Mouse (Mus musculus) limb, embryonic 12.5 days (tissue): ENCODE data around the gene Sf3b3. TPM values are rescaled to one million over a fixed set of nuclear protein-coding genes. Genes with fewer than 3 reads are reported as not detected.
A peak's percentile ranks its signal among the peaks of the same experiment; 100 is the strongest.

ENCODE experiments used
- ATAC-seq: fragments of 200-750 bp; cut with Nextera tagmentation; 2 replicates; pipeline ENCODE4 v1.8.0; 2017; ENCODE audit warnings: low read depth, moderate TSS enrichment; ENCODE audit not compliant: insufficient number of reproducible peaks, insufficient read depth, low FRiP score, low TSS enrichment
- H3K27ac ChIP-seq: fragments of 300-500 bp; sonication (generic); 2 replicates; pipeline ENCODE4 v1.5.1; 2016; ENCODE audit warnings: mild to moderate bottlenecking, moderate library complexity
- H3K27me3 ChIP-seq: fragments of 300-500 bp; sonication (generic); 2 replicates; pipeline ENCODE4 v1.6.1; 2016; ENCODE audit warnings: mild to moderate bottlenecking, moderate library complexity
- H3K36me3 ChIP-seq: fragments of 300-500 bp; sonication (generic); 2 replicates; pipeline ENCODE4 v1.6.1; 2016; ENCODE audit warnings: mild to moderate bottlenecking, moderate library complexity
- H3K4me1 ChIP-seq: fragments of 300-500 bp; sonication (generic); replicated peaks from 2 replicates; pipeline ENCODE4 v1.6.1; 2016
- H3K4me2 ChIP-seq: fragments of 300-500 bp; sonication (generic); 2 replicates; pipeline ENCODE4 v1.6.1; 2016; ENCODE audit warnings: mild to moderate bottlenecking, moderate library complexity
- H3K4me3 ChIP-seq: fragments of 300-500 bp; sonication (generic); replicated peaks from 2 replicates; pipeline ENCODE4 v1.5.1; 2016; ENCODE audit warnings: mild to moderate bottlenecking
- H3K9ac ChIP-seq: fragments of 300-500 bp; sonication (generic); replicated peaks from 2 replicates; pipeline ENCODE4 v1.6.1; 2016; ENCODE audit warnings: mild to moderate bottlenecking, moderate library complexity
- H3K9me3 ChIP-seq: fragments of 300-500 bp; sonication (generic); 2 replicates; pipeline ENCODE4 v1.6.1; 2016; ENCODE audit warnings: mild to moderate bottlenecking, moderate library complexity
- WGBS: fragments of 180-500 bp; shearing (Covaris S2); methylation state at CpG from one replicate; pipeline ENCODE4 v1.1.7; 2016; 5-methylcytosine and 5-hydroxymethylcytosine counted together
- polyA plus RNA-seq: library from polyadenylated mRNA; unstranded; fragments of >200 nt; fragmentation: Nextera tagmentation; extraction: Ambion mirVana; gene quantifications from 2 replicates; pipeline ENCODE4 v1.2.1, GENCODE M21; 2016

Sf3b3 gene
- polyA plus RNA-seq, 1 experiment from 2014 or later, result 211 TPM

GRCm38 (mm10) chr8:110815308-110815707 is 31.3 kb downstream of the Sf3b3 start:
- H3K27ac ChIP-seq, result no peak overlapping the region
- H3K4me3 ChIP-seq, result no peak overlapping the region
- H3K4me2 ChIP-seq, result no peak overlapping the region
- H3K9ac ChIP-seq, result no peak overlapping the region
- WGBS, result 76% methylated on average over 3 of the region's 3 CpGs
- H3K4me1 ChIP-seq, result no peaks in the 10 kb centered on the region
- ATAC-seq, result no peak
- H3K27me3 ChIP-seq, result no peaks in the 10 kb centered on the region
- H3K9me3 ChIP-seq, result no peaks in the 10 kb centered on the region
- H3K36me3 ChIP-seq, result peaks cover 100% of the 10 kb centered on the region

- no peak for ATAC-seq
- no peak overlapping the region for H3K4me3 ChIP-seq
- no peak overlapping the region for H3K4me2 ChIP-seq
- no peak overlapping the region for H3K9ac ChIP-seq
- H3K9me3 ChIP-seq, result no peaks in the 10 kb centered on the region
- peaks cover 100% of the 10 kb centered on the region for H3K36me3 ChIP-seq
- no peak overlapping the region for H3K27ac ChIP-seq
- no peaks in the 10 kb centered on the region for H3K27me3 ChIP-seq
- no peaks in the 10 kb centered on the region for H3K4me1 ChIP-seq
- WGBS, result 84% methylated on average over 7 of the region's 7 CpGs
Observed at GRCm38 (mm10) chr8:110813081-110813812, 33.3 kb downstream of the Sf3b3 start.

- no peaks in the 10 kb centered on the region for H3K4me1 ChIP-seq
- H3K4me2 ChIP-seq, result no peak overlapping the region
- peaks cover 93% of the 10 kb centered on the region for H3K36me3 ChIP-seq
- no peak overlapping the region for H3K9ac ChIP-seq
- no peak overlapping the region for H3K4me3 ChIP-seq
- H3K9me3 ChIP-seq, result no peaks in the 10 kb centered on the region
- H3K27me3 ChIP-seq, result no peaks in the 10 kb centered on the region
- H3K27ac ChIP-seq, result no peak overlapping the region
- ATAC-seq, result no peak
- WGBS, result 96% methylated on average over 7 of the region's 7 CpGs
Observed at GRCm38 (mm10) chr8:110812349-110813080, 34.1 kb downstream of the Sf3b3 start.

GRCm38 (mm10) chr8:110811793-110812192 is 34.8 kb downstream of the Sf3b3 start:
- H3K27me3 ChIP-seq, result no peaks in the 10 kb centered on the region
- ATAC-seq, result no peak
- WGBS, result 94% methylated on average over 7 of the region's 7 CpGs
- no peaks in the 10 kb centered on the region for H3K4me1 ChIP-seq
- no peaks in the 10 kb centered on the region for H3K9me3 ChIP-seq
- no peak overlapping the region for H3K4me2 ChIP-seq
- no peak overlapping the region for H3K4me3 ChIP-seq
- no peak overlapping the region for H3K27ac ChIP-seq
- no peak overlapping the region for H3K9ac ChIP-seq
- peaks cover 86% of the 10 kb centered on the region for H3K36me3 ChIP-seq

- Histone ChIP-seq H3K9me3 (no peaks in the 10 kb centered on the region), H3K4me1 (no peaks in the 10 kb centered on the region), H3K36me3 (peaks cover 79% of the 10 kb centered on the region), H3K9ac (no peak overlapping the region), H3K4me2 (no peak overlapping the region), H3K27ac (no peak overlapping the region), H3K4me3 (no peak overlapping the region), H3K27me3 (no peaks in the 10 kb centered on the region)
- WGBS, result 96% methylated on average over 3 of the region's 3 CpGs
- no peak for ATAC-seq
Observed at GRCm38 (mm10) chr8:110811116-110811515, 35.5 kb downstream of the Sf3b3 start.

- Histone ChIP-seq H3K4me3 (no peak overlapping the region), H3K36me3 (peaks cover 74% of the 10 kb centered on the region), H3K4me1 (no peaks in the 10 kb centered on the region), H3K9me3 (no peaks in the 10 kb centered on the region), H3K4me2 (no peak overlapping the region), H3K9ac (no peak overlapping the region), H3K27ac (no peak overlapping the region), H3K27me3 (no peaks in the 10 kb centered on the region)
- no peak for ATAC-seq
- 88% methylated on average over 7 of the region's 7 CpGs for WGBS
Observed at GRCm38 (mm10) chr8:110810481-110811065, 36.0 kb downstream of the Sf3b3 start.

- no peaks in the 10 kb centered on the region for H3K9me3 ChIP-seq
- H3K27ac ChIP-seq, result no peak overlapping the region
- H3K4me1 ChIP-seq, result no peaks in the 10 kb centered on the region
- H3K4me2 ChIP-seq, result no peak overlapping the region
- H3K27me3 ChIP-seq, result no peaks in the 10 kb centered on the region
- no peak overlapping the region for H3K9ac ChIP-seq
- WGBS, result 58% methylated on average over 2 of the region's 2 CpGs
- ATAC-seq, result no peak
- peaks cover 66% of the 10 kb centered on the region for H3K36me3 ChIP-seq
- no peak overlapping the region for H3K4me3 ChIP-seq
Observed at GRCm38 (mm10) chr8:110809831-110810230, 36.8 kb downstream of the Sf3b3 start.

GRCm38 (mm10) chr8:110808495-110809472 is 37.8 kb downstream of the Sf3b3 start:
- Histone ChIP-seq H3K4me1 (no peaks in the 10 kb centered on the region), H3K27ac (0 out of 2 replicates have a peak overlapping the region, but pooled peaks have one; percentile 53), H3K9me3 (no peaks in the 10 kb centered on the region), H3K36me3 (peaks cover 56% of the 10 kb centered on the region), H3K4me3 (no peak overlapping the region), H3K27me3 (no peaks in the 10 kb centered on the region), H3K4me2 (no peak overlapping the region), H3K9ac (no peak overlapping the region)
- 60% methylated on average over 13 of the region's 13 CpGs for WGBS
- no peak for ATAC-seq

- no peaks in the 10 kb centered on the region for H3K4me1 ChIP-seq
- no peak for ATAC-seq
- H3K4me2 ChIP-seq, result no peak overlapping the region
- H3K9me3 ChIP-seq, result no peaks in the 10 kb centered on the region
- H3K36me3 ChIP-seq, result peaks cover 30% of the 10 kb centered on the region
- no peaks in the 10 kb centered on the region for H3K27me3 ChIP-seq
- 72% methylated on average over 1 of the region's 1 CpGs for WGBS
- no peak overlapping the region for H3K27ac ChIP-seq
- no peak overlapping the region for H3K9ac ChIP-seq
- H3K4me3 ChIP-seq, result no peak overlapping the region
Observed at GRCm38 (mm10) chr8:110806146-110806545, 40.4 kb downstream of the Sf3b3 start.

GRCm38 (mm10) chr8:110805669-110806068 is 40.9 kb downstream of the Sf3b3 start, which contains the start of gene Il34:
Gene Il34 (minus strand): TSS chr8:110805924.
- WGBS, result 32% methylated on average over 12 of the region's 12 CpGs
- no peak within 1 kb of the TSS for H3K9ac ChIP-seq
- no peak within 1 kb of the TSS for H3K27ac ChIP-seq
- H3K4me3 ChIP-seq, result no peak within 1 kb of the TSS
- no peak within 1 kb of the TSS for H3K4me2 ChIP-seq
- H3K4me1 ChIP-seq, result no peaks in the 10 kb centered on the region
- no peak for ATAC-seq
- H3K36me3 ChIP-seq, result peaks cover 25% of the 10 kb centered on the region
- H3K9me3 ChIP-seq, result no peaks in the 10 kb centered on the region
- no peaks in the 10 kb centered on the region for H3K27me3 ChIP-seq
